Mouse (Mus musculus): ENCODE results near the gene Rrp7a.

DNA sequence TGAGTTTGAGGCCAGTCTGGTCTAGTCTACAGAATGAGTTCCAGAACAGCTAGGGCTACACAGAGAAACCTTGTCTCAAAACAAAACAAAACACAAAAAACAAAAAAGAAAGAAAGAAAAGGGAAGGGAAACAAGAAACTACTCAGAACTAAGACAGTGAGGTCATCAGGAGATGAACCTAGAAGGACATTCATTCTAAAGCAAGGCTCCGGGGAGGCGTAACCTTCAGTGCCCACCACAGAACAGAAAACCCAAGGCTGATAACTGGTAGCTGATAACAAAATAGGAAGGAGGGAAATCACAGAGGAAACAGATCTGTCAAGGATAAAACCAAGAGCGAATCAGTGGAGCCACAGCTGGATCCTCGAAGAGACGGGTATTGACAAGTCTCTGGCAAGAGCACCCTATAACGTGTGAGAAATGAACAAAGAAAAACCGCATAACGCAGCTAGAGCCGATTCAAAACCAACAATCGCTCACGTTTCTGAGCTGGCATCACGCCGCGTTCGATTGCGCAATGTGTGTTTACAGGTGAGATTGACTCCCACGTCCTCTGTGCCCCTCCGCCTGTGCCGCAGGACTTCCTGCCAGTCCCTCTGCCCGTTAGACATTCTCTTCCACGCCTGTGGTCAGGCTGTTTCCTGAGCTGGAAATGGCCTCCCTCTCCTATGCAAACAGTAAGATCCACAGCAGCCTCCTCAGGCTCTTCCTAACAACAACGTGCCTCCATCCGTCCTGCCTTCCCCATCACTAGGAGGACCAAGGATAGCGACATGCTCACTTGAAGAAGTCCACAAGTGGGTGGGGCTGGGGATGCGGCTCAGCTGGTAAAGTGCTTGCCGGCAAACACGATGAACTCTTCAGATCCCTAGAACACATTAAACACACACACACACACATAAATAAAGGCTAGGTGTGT, 46.7 kb downstream of the Rrp7a start:
- TF ChIP-seq CTCF (IDR thresholded peaks at IDR 0.05; ENCODE audit: control insufficient read depth, insufficient read depth, insufficient read length), result no peak
- peak; percentile 77 for TF ChIP-seq CEBPB (IDR thresholded peaks at IDR 0.05; ENCODE audit: low read depth)
- TF ChIP-seq MAX (IDR thresholded peaks at IDR 0.05), result no peak
